Mouse (Mus musculus) monocyte, adult 5-6 weeks (primary cell): ENCODE measurements around the gene Dock10. TPM values are rescaled to one million over a fixed set of nuclear protein-coding genes. Genes with fewer than 3 reads are reported as not detected.
"Not testable (repeated sequence)": the region's sequence is repeated elsewhere in the genome, so short reads cannot be mapped to it uniquely, and the experiment has no call there.

Experiments
- ATAC-seq: fragments of 153-309, 156-312 bp; replicated peaks from 2 replicates; pipeline ENCODE4 v1.8.0; 2017; ENCODE audit warnings: mild to moderate bottlenecking; ENCODE audit not compliant: low TSS enrichment, insufficient number of reproducible peaks, severe bottlenecking, poor library complexity, low FRiP score
- total RNA-seq: library from RNA; stranded (forward); fragments of 200-1000, 200-491, 200-594 nt; gene quantifications from 3 replicates; pipeline ENCODE4 v1.2.3, GENCODE M21; 2017

The Dock10 gene
- 171 to 265 TPM (median 188 TPM) in 3 replicates for total RNA-seq

GRCm38 (mm10) chr1:80757977-80758797, at the start of gene Dock10:
TSS of gene Dock10 (minus strand) at chr1:80758527.
- peak; percentile 56 for ATAC-seq

GRCm38 (mm10) chr1:80806835-80807398, 48.6 kb upstream of the Dock10 start:
- no peak for ATAC-seq

- no peak for ATAC-seq
These were observed 43.7 kb upstream of the Dock10 start for GRCm38 (mm10) chr1:80802023-80802422.

- peak; percentile 63; the same call in 1 of the 2 replicates for ATAC-seq
These were observed 26.9 kb upstream of the Dock10 start for GRCm38 (mm10) chr1:80785066-80785779.

- no peak for ATAC-seq
These were observed 25.8 kb upstream of the Dock10 start for GRCm38 (mm10) chr1:80784155-80784554.

GRCm38 (mm10) chr1:80765504-80765903, 7.2 kb upstream of the Dock10 start:
- ATAC-seq, result peak; percentile 73

GRCm38 (mm10) chr1:80763042-80763950, 5.0 kb upstream of the Dock10 start:
- no peak for ATAC-seq

GRCm38 (mm10) chr1:80758798-80759184, 464 bp upstream of the Dock10 start:
- ATAC-seq, result no peak

- ATAC-seq, result no peak
These were observed 714 bp downstream of the Dock10 start for GRCm38 (mm10) chr1:80757650-80757976.

- peak; percentile 55 for ATAC-seq
These were observed 1.3 kb downstream of the Dock10 start for GRCm38 (mm10) chr1:80756824-80757649.

GRCm38 (mm10) chr1:80756060-80756439, 2.3 kb downstream of the Dock10 start:
- no peak for ATAC-seq

GRCm38 (mm10) chr1:80755296-80756059, 2.8 kb downstream of the Dock10 start:
- peak; percentile 34; the same call in 1 of the 2 replicates for ATAC-seq

- not testable (repeated sequence) for ATAC-seq
These were observed 9.2 kb downstream of the Dock10 start for GRCm38 (mm10) chr1:80749122-80749521.

- no peak for ATAC-seq
These were observed 11.4 kb downstream of the Dock10 start for GRCm38 (mm10) chr1:80746691-80747463.

GRCm38 (mm10) chr1:80746195-80746594, 12.1 kb downstream of the Dock10 start:
- no peak for ATAC-seq

GRCm38 (mm10) chr1:80739472-80739871, 18.9 kb downstream of the Dock10 start:
- ATAC-seq, result no peak
